Mouse (Mus musculus) MEL (cell line): ENCODE data around the gene Gm2431.
A peak's percentile ranks its signal among the peaks of the same experiment; 100 is the strongest.

Experiments used
- CHD2 ChIP-seq: IDR thresholded peaks from 2 replicates; pipeline ENCODE4 v1.6.1; 2011; ENCODE audit warnings: low read length, improper control_type of control experiment
- CTCF ChIP-seq, 3 experiments: IDR thresholded peaks in 2 of 3; conservative IDR thresholded peaks in 1 of 3; 2 replicates each; pipeline ENCODE4 v1.5.1; 2011 to 2012; ENCODE audit warnings: low read length in 3 of 3, low read depth in 2 of 3, mild to moderate bottlenecking in 2 of 3, improper control_type of control experiment in 1 of 3, inconsistent platforms in 1 of 3, mixed read lengths in 1 of 3, moderate library complexity in 1 of 3; ENCODE audit not compliant: control insufficient read depth in 1 of 3, insufficient read depth in 1 of 3, poor library complexity in 1 of 3, severe bottlenecking in 1 of 3
- ELF1 ChIP-seq: IDR thresholded peaks from 2 replicates; pipeline ENCODE4 v1.6.1; 2014; ENCODE audit warnings: low read depth, mild to moderate bottlenecking, inconsistent platforms, low read length, improper control_type of control experiment, moderate library complexity
- GATA1 ChIP-seq: IDR thresholded peaks from 2 replicates; pipeline ENCODE4 v1.6.1; 2011; ENCODE audit warnings: low read depth, low read length, improper control_type of control experiment
- MAX ChIP-seq: IDR thresholded peaks from 2 replicates; pipeline ENCODE4 v1.6.1; 2011; ENCODE audit warnings: low read length, improper control_type of control experiment
- MAZ ChIP-seq: IDR thresholded peaks from 2 replicates; pipeline ENCODE4 v1.6.1; 2012; ENCODE audit warnings: low read depth, mild to moderate bottlenecking, inconsistent platforms, low read length, improper control_type of control experiment
- MYC ChIP-seq: IDR thresholded peaks from 2 replicates; pipeline ENCODE4 v1.6.1; 2011; ENCODE audit warnings: low read depth, mild to moderate bottlenecking, low read length, improper control_type of control experiment, moderate library complexity
- POLR2A ChIP-seq, 2 experiments: IDR thresholded peaks; 2 replicates each; pipeline ENCODE4 v1.6.1; 2011 to 2012; ENCODE audit warnings: low read length in 2 of 2, mild to moderate bottlenecking in 2 of 2, control low read depth in 1 of 2, improper control_type of control experiment in 1 of 2, low read depth in 1 of 2, moderate library complexity in 1 of 2; ENCODE audit not compliant: control insufficient read depth in 1 of 2, insufficient read depth in 1 of 2, poor library complexity in 1 of 2
- USF1 ChIP-seq: IDR thresholded peaks from 2 replicates; pipeline ENCODE4 v1.6.1; 2014; ENCODE audit warnings: low read depth, mild to moderate bottlenecking, inconsistent platforms, low read length, improper control_type of control experiment, moderate library complexity
- ZKSCAN1 ChIP-seq: IDR thresholded peaks from 2 replicates; pipeline ENCODE4 v1.6.1; 2012; ENCODE audit warnings: low read depth, mild to moderate bottlenecking, inconsistent platforms, low read length, improper control_type of control experiment, moderate library complexity

DNA sequence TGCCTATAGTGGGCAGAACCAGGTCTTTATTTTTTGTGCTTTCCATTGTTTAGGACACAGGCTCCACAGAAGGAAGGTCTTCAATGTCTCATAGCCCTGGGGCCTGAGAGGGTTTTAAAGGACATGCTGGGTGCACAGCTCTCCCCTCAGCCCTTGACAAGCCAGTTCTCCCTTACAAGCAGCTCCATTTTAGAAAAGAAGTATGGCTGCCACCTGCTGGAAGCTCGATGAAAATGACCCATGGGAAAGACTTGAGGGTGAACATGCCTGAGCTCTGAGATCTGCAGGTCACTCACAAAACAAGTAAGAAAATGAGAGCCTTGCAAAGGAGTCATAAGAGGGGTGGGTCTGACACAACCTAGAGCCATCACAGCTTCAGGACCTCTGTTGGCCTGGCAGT is 8.3 kb downstream of the Gm2431 start:
- TF ChIP-seq CHD2 (no peak), MAX (no peak), CTCF (IDR thresholded peaks at IDR 0.05 in 2 of 3, conservative IDR thresholded peaks at IDR 0.05 in 1 of 3; ENCODE audit: control insufficient read depth in 1 of 3, insufficient read depth in 1 of 3, low read depth in 2 of 3, low read length in 3 of 3, poor library complexity in 1 of 3, severe bottlenecking in 1 of 3) (peak; percentile 19 to 57 (median 35); a peak in 4 of 6 replicates), POLR2A (IDR thresholded peaks at IDR 0.05; ENCODE audit: control insufficient read depth in 1 of 2, insufficient read depth in 1 of 2, low read depth in 1 of 2, low read length in 2 of 2, poor library complexity in 1 of 2) (no peak), USF1 (no peak), MAZ (no peak), ZKSCAN1 (no peak), MYC (no peak), ELF1 (no peak), GATA1 (no peak)
